Mouse (Mus musculus) retina, postnatal 7 days (tissue): ENCODE measurements around the gene Actl11.
A peak's percentile ranks its signal among the peaks of the same experiment; 100 is the strongest.

Source experiments
- DNase-seq: peaks from one replicate; pipeline ENCODE4 v3.0.0-alpha.2; 2012; ENCODE audit warnings: low read depth, low spot score

Actl11 gene

GRCm38 (mm10) chr9:107961351-107961762 lies 33.1 kb downstream of the Actl11 start:
- DNase-seq: no peak

GRCm38 (mm10) chr9:107961881-107962280 lies 33.6 kb downstream of the Actl11 start:
- no peak for DNase-seq

GRCm38 (mm10) chr9:107962916-107963315 lies 34.6 kb downstream of the Actl11 start:
- DNase-seq: no peak

- DNase-seq: peak; percentile 75
Measured at GRCm38 (mm10) chr9:107963700-107964099, 35.4 kb downstream of the Actl11 start.

GRCm38 (mm10) chr9:107964681-107965080 lies 36.4 kb downstream of the Actl11 start:
- no peak for DNase-seq

- no peak for DNase-seq
Measured at GRCm38 (mm10) chr9:107966676-107967075, 38.4 kb downstream of the Actl11 start.

GRCm38 (mm10) chr9:107967437-107967836 lies 39.2 kb downstream of the Actl11 start:
- DNase-seq: no peak

- no peak for DNase-seq
Measured at GRCm38 (mm10) chr9:107968531-107968930, 40.3 kb downstream of the Actl11 start.

- no peak for DNase-seq
Measured at GRCm38 (mm10) chr9:107970311-107970710, 42.0 kb downstream of the Actl11 start.

- no peak for DNase-seq
Measured at GRCm38 (mm10) chr9:107971690-107972541, 43.6 kb downstream of the Actl11 start.

- no peak for DNase-seq
Measured at GRCm38 (mm10) chr9:107974491-107975171, 46.4 kb downstream of the Actl11 start.

- DNase-seq: no peak
Measured at GRCm38 (mm10) chr9:107975399-107976386, 47.4 kb downstream of the Actl11 start, which contains the start of gene Uba7. Gene Uba7 (plus strand): TSS chr9:107975505.

GRCm38 (mm10) chr9:107978815-107979214 lies 50.5 kb downstream of the Actl11 start:
- no peak for DNase-seq
